Comparison of ENCODE assay signal across 16 mouse cellular contexts in the genomic region with DNA sequence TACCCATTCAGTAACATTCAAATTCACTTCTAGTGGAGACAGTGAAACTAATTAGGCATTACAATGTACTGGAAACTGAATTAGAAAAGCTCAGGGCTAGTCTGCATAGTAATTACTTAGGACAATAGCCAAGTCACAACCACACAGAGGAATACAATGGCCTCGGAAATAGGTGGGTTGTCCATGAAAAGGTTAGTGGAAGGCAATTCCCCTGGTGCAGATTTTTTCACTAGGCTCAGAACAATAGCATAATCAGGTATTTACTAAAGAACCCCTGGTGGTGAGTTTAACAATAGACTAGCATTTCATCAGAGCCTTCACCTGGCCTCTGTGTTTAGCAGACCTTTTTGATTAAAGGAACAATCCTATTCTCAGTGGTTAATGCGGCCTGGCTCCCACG. TPM values are rescaled to one million over a fixed set of nuclear protein-coding genes. Genes with fewer than 3 reads are reported as not detected.
"Had no signal": no experiment of that assay in that cellular context is flagged by ENCODE, and none has a peak within 500 bp of the region (broad histone marks: within the 10 kb centered on the region; RNA-seq: fewer than 3 reads in every experiment).

No protein-coding gene starts in this region.

RNA-seq across cellular contexts. Expression of gene Cyp2c69, which starts 3.5 kb away (rescaled TPM):
- total RNA-seq: megakaryocyte progenitor cell, adult 5-6 weeks had no signal
- polyA plus RNA-seq: lung, adult 2 months; lung, embryonic 15.5 days; lung, postnatal 0 days; macrophage; midbrain, embryonic 11.5 days; midbrain, embryonic 13.5 days; midbrain, embryonic 16.5 days; myocyte; neural tube, embryonic 11.5 days; neural tube, embryonic 13.5 days; neural tube, embryonic 15.5 days; stomach, embryonic 15.5 days; testis, adult 2 months; thymus, adult 2 months; urinary bladder, adult 2 months had no signal
